Mouse (Mus musculus): ENCODE measurements around the gene Selenos. TPM values are rescaled to one million over a fixed set of nuclear protein-coding genes. Genes with fewer than 3 reads are reported as not detected.

The Selenos gene
- polyA plus RNA-seq, 1 experiment from 2014 or later: 78.8 TPM

GRCm38 (mm10) chr7:66135644-66136043, 56.2 kb downstream of the Selenos start:
- no peak overlapping the region for H3K4me3 ChIP-seq (ENCODE audit: low read depth, low read length)
- no peak overlapping the region for H3K27ac ChIP-seq (ENCODE audit: low read depth, low read length)
- H3K9ac ChIP-seq (ENCODE audit: low read length): no peak overlapping the region
- H3K27me3 ChIP-seq (replicated peaks; ENCODE audit: control insufficient read depth, insufficient read depth, low read length): no peaks in the 10 kb centered on the region
- H3K9me3 ChIP-seq (replicated peaks; ENCODE audit: control insufficient read depth, low read length): no peaks in the 10 kb centered on the region
- H3K4me1 ChIP-seq (ENCODE audit: control insufficient read depth, insufficient read depth, low read length): peaks cover 12% of the 10 kb centered on the region
- DNase-seq (ENCODE audit: low spot score): no peak
- 81% methylated on average over 3 of the region's 3 CpGs for WGBS
- H3K36me3 ChIP-seq (ENCODE audit: control insufficient read depth, insufficient read depth, low read length): peaks cover 1% of the 10 kb centered on the region; the same call in 1 of the 2 replicates
- no peak overlapping the region for H3K4me2 ChIP-seq (ENCODE audit: low read length)
- ATAC-seq: no peak

GRCm38 (mm10) chr7:66136187-66136586, 56.7 kb downstream of the Selenos start:
- H3K27me3 ChIP-seq (replicated peaks; ENCODE audit: control insufficient read depth, insufficient read depth, low read length): no peaks in the 10 kb centered on the region
- H3K36me3 ChIP-seq (ENCODE audit: control insufficient read depth, insufficient read depth, low read length): no peaks in the 10 kb centered on the region
- no peak overlapping the region for H3K4me3 ChIP-seq (ENCODE audit: low read depth, low read length)
- H3K9me3 ChIP-seq (replicated peaks; ENCODE audit: control insufficient read depth, low read length): no peaks in the 10 kb centered on the region
- ATAC-seq: no peak
- no peak overlapping the region for H3K9ac ChIP-seq (ENCODE audit: low read length)
- H3K4me2 ChIP-seq (ENCODE audit: low read length): no peak overlapping the region
- H3K4me1 ChIP-seq (ENCODE audit: control insufficient read depth, insufficient read depth, low read length): peaks cover 17% of the 10 kb centered on the region
- no peak for DNase-seq (ENCODE audit: low spot score)
- no peak overlapping the region for H3K27ac ChIP-seq (ENCODE audit: low read depth, low read length)

GRCm38 (mm10) chr7:66137309-66137708, 57.9 kb downstream of the Selenos start:
- Histone ChIP-seq H3K36me3 (ENCODE audit: control insufficient read depth, insufficient read depth, low read length) (no peaks in the 10 kb centered on the region), H3K4me1 (ENCODE audit: control insufficient read depth, insufficient read depth, low read length) (peaks cover 21% of the 10 kb centered on the region), H3K4me3 (ENCODE audit: low read depth, low read length) (no peak overlapping the region), H3K9me3 (replicated peaks; ENCODE audit: control insufficient read depth, low read length) (no peaks in the 10 kb centered on the region), H3K27ac (ENCODE audit: low read depth, low read length) (no peak overlapping the region), H3K4me2 (ENCODE audit: low read length) (no peak overlapping the region), H3K9ac (ENCODE audit: low read length) (no peak overlapping the region), H3K27me3 (replicated peaks; ENCODE audit: control insufficient read depth, insufficient read depth, low read length) (no peaks in the 10 kb centered on the region)
- ATAC-seq (no peak), DNase-seq (ENCODE audit: low spot score) (no peak)
- 91% methylated on average over 4 of the region's 4 CpGs for WGBS

- peak; percentile 75 for DNase-seq (ENCODE audit: low spot score)
- Histone ChIP-seq H3K4me1 (ENCODE audit: control insufficient read depth, insufficient read depth, low read length) (peaks cover 21% of the 10 kb centered on the region), H3K27ac (ENCODE audit: low read depth, low read length) (no peak overlapping the region)
Observed at GRCm38 (mm10) chr7:66138301-66138700, 58.9 kb downstream of the Selenos start.

GRCm38 (mm10) chr7:66138878-66139277, 59.4 kb downstream of the Selenos start:
- H3K9me3 ChIP-seq (replicated peaks; ENCODE audit: control insufficient read depth, low read length): no peaks in the 10 kb centered on the region
- no peak overlapping the region for H3K27ac ChIP-seq (ENCODE audit: low read depth, low read length)
- WGBS: 92% methylated on average over 5 of the region's 5 CpGs
- no peak overlapping the region for H3K9ac ChIP-seq (ENCODE audit: low read length)
- H3K27me3 ChIP-seq (replicated peaks; ENCODE audit: control insufficient read depth, insufficient read depth, low read length): no peaks in the 10 kb centered on the region
- ATAC-seq (no peak), DNase-seq (ENCODE audit: low spot score) (no peak)
- no peaks in the 10 kb centered on the region for H3K36me3 ChIP-seq (ENCODE audit: control insufficient read depth, insufficient read depth, low read length)
- no peak overlapping the region for H3K4me3 ChIP-seq (ENCODE audit: low read depth, low read length)
- H3K4me2 ChIP-seq (ENCODE audit: low read length): no peak overlapping the region
- peaks cover 21% of the 10 kb centered on the region for H3K4me1 ChIP-seq (ENCODE audit: control insufficient read depth, insufficient read depth, low read length)

More at GRCm38 (mm10) chr7:66138301-66138700, 58.9 kb downstream of the Selenos start:
- H3K9me3 ChIP-seq (replicated peaks; ENCODE audit: control insufficient read depth, low read length): no peaks in the 10 kb centered on the region
- H3K9ac ChIP-seq (ENCODE audit: low read length): no peak overlapping the region
- H3K36me3 ChIP-seq (ENCODE audit: control insufficient read depth, insufficient read depth, low read length): no peaks in the 10 kb centered on the region
- no peaks in the 10 kb centered on the region for H3K27me3 ChIP-seq (replicated peaks; ENCODE audit: control insufficient read depth, insufficient read depth, low read length)
- no peak overlapping the region for H3K4me2 ChIP-seq (ENCODE audit: low read length)
- peak; percentile 31; the same call in 1 of the 2 replicates for ATAC-seq
- H3K4me3 ChIP-seq (ENCODE audit: low read depth, low read length): no peak overlapping the region
- WGBS: 10% methylated on average over 4 of the region's 4 CpGs

Other genes with a start within 250 kb of the Selenos start
- 0.96 and 1.4 TPM in 2 replicates for gene Pcsk6, start 217.9 kb upstream of the Selenos start, polyA plus RNA-seq (2014; fragmentation: Nextera tagmentation; extraction: Ambion mirVana)
- not detected in 2 replicates for gene Gm45213, start 36.0 kb upstream of the Selenos start, polyA plus RNA-seq (2014; fragmentation: Nextera tagmentation; extraction: Ambion mirVana)
- 151 and 157 TPM in 2 replicates for gene Snrpa1, start 20.6 kb upstream of the Selenos start, polyA plus RNA-seq (2014; fragmentation: Nextera tagmentation; extraction: Ambion mirVana)
- gene Chsy1, start 29.9 kb downstream of the Selenos start, polyA plus RNA-seq (2014; fragmentation: Nextera tagmentation; extraction: Ambion mirVana): 17.8 and 19.5 TPM in 2 replicates

Measured in forebrain, embryonic 14.5 days (tissue).